Mouse (Mus musculus) cortical plate, adult 2 months (tissue): ENCODE data around the gene Nprl3. TPM values are rescaled to one million over a fixed set of nuclear protein-coding genes. Genes with fewer than 3 reads are reported as not detected.

ENCODE experiments used
- H3K27ac ChIP-seq: fragments of 200-500 bp; 2 replicates; pipeline ENCODE4 v1.5.1; 2012; ENCODE audit warnings: low read length, control low read depth, inconsistent platforms; ENCODE audit not compliant: insufficient read depth
- H3K4me1 ChIP-seq: fragments of 200-500 bp; 2 replicates; pipeline ENCODE4 v1.6.1; 2011; ENCODE audit warnings: low read length; ENCODE audit not compliant: control insufficient read depth, insufficient read depth
- H3K4me3 ChIP-seq: fragments of 200-500 bp; 2 replicates; pipeline ENCODE4 v1.5.1; 2011; ENCODE audit warnings: mild to moderate bottlenecking, low read length, control low read depth; ENCODE audit not compliant: insufficient read depth
- CTCF ChIP-seq: fragments of 200-500 bp; IDR thresholded peaks from 2 replicates; pipeline ENCODE4 v1.5.1; 2011; ENCODE audit warnings: mild to moderate bottlenecking, control low read depth, low read length; ENCODE audit not compliant: insufficient read depth; ENCODE audit errors: extremely low read depth
- POLR2A ChIP-seq: fragments of 200-500 bp; IDR thresholded peaks from 2 replicates; pipeline ENCODE4 v1.6.1; 2011; ENCODE audit warnings: mild to moderate bottlenecking, low read length, control low read depth; ENCODE audit not compliant: insufficient read depth; ENCODE audit errors: extremely low read depth
- polyA plus RNA-seq: library from polyadenylated mRNA; depleted of rRNA; stranded (reverse); fragments of >200 nt; gene quantifications from 2 replicates; pipeline ENCODE4 v1.2.3, GENCODE M21; 2012

The Nprl3 gene
- polyA plus RNA-seq, 1 experiment = 78.7 TPM

DNA sequence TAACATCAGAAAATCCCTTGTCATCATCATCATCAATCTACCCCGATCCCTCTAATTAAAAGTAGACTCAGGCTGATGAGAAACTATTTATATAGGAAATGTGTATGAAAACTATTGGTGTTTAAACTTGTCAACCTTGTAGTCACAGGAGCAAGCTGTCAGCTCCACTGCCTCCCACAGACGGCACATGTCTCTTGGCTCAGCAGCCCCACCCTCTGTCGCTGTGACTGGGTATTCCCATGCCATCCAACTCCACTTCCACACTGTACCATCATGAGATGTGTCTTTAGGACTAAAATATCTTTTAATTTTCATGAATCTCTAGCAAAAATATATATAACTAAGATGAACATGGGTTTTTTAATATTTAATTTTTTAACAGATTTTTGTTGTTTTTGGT, 19.2 kb downstream of the Nprl3 start:
- TF ChIP-seq POLR2A (no peak), CTCF (no peak)
- Histone ChIP-seq H3K4me1 (peaks cover 9% of the 10 kb centered on the region), H3K27ac (no peak overlapping the region), H3K4me3 (no peak overlapping the region)

- H3K27ac ChIP-seq = no peak overlapping the region
- TF ChIP-seq CTCF (peak; percentile 22; the same call in 1 of the 2 replicates), POLR2A (no peak)
- peaks cover 18% of the 10 kb centered on the region for H3K4me1 ChIP-seq
- no peak overlapping the region for H3K4me3 ChIP-seq
Measured at GRCm38 (mm10) chr11:32247068-32247467, 20.4 kb downstream of the Nprl3 start.

DNA sequence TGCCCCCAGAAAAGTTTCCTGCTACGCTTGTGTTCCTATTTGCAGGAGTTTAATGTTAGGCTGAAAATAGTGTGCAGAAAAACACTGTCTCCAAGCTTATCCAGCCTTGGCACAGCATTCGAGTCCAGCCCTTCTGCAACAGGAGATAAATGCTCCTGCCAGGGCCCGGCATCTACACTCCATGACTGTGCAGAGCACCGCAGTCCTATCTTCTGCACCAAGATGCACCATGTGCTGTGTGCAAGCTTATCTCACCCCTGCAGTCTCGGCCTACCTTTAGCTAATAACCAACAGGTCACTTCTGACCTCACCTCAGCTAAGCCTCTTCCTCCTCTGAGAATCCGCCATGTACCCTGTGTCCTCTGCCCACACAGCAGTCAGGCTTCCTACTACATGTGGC, 21.9 kb downstream of the Nprl3 start:
- TF ChIP-seq POLR2A = no peak
- no peak for TF ChIP-seq CTCF
- no peak overlapping the region for H3K4me3 ChIP-seq
- peaks cover 16% of the 10 kb centered on the region for H3K4me1 ChIP-seq
- H3K27ac ChIP-seq = no peak overlapping the region

DNA sequence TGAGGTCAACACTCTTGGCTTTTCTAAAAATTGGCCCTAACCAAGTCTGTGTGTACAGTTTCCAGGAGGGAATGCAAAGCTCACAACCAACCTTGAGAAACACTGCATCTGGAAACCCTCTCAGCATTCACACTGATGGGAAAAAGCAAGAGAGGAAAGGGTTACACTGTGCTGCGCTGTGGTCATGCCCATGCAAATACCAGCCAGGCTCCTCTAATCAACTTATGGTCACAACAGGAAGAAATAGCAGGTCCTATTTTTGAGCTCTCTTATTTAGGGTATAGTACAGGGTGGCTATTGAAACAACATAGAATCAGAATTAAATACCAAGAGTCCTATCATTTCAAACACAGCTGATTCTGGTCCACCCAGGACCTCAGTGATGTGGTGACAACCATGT, 22.9 kb downstream of the Nprl3 start:
- Histone ChIP-seq H3K4me1 (peaks cover 16% of the 10 kb centered on the region), H3K27ac (0 out of 2 replicates have a peak overlapping the region, but pooled peaks have one; percentile 3), H3K4me3 (no peak overlapping the region)
- TF ChIP-seq POLR2A (no peak), CTCF (no peak)

DNA sequence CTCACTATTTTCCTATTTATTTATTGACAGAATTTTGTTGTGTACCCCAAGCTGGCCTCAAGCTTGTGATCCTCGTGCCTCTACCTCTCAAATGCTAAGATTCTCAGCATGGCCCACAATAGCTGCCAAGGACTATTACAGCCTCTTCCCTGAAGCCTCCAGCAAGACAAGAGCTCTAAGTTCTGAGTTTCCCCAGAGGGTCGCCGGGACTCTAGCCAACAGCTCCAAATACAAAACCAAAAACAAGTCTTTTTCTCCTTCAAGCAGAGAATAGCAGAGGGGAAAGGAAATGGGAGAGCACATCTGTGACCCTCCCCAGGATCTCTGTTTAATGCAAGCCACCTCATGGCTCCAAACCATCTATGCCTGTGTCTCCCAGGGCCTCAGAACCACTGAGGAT, 23.4 kb downstream of the Nprl3 start:
- Histone ChIP-seq H3K4me3 (no peak overlapping the region), H3K27ac (0 out of 2 replicates have a peak overlapping the region, but pooled peaks have one; percentile 3), H3K4me1 (peaks cover 16% of the 10 kb centered on the region)
- no peak for TF ChIP-seq CTCF
- TF ChIP-seq POLR2A = no peak

DNA sequence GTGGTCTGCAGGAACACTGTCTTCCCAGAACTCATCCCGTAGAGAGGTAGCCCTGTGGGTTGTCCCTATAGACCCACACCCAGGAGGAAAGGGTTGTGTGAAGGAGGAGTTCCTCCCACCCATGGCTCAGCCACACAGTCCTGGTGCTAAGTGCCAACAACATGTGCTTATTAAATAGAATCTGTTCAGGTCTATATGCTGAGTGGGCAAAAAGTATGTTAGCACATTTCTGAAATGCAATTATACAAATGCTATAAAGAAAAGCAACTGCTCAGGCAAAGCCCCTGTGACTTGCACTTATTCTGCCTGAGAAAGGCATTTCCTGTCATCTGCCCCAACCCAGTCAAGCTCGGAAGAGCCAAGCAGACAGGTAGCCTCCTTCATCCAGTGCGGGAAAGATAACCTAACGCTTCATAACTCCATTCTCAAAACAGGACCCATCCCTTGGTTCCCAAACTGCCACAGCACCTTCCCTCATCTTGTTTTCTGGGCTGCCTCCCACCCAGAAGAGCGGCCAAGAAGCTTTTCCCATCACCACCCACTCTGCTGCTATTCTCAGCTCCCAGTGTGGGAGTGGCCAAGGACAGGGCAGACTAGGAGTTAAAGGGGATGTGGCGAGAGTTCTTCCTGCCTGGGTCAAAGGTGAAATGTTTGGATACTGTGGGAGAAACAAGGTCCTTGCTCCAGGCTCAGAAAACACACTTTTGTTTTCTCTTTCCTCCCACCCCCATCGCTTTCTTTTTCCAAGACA, 24.1 kb downstream of the Nprl3 start:
- TF ChIP-seq POLR2A (no peak), CTCF (no peak)

GRCm38 (mm10) chr11:32242209-32242608, 25.3 kb downstream of the Nprl3 start:
- TF ChIP-seq CTCF = no peak
- no peak for TF ChIP-seq POLR2A
- H3K27ac ChIP-seq = no peak overlapping the region
- peaks cover 22% of the 10 kb centered on the region for H3K4me1 ChIP-seq
- no peak overlapping the region for H3K4me3 ChIP-seq

More for the DNA sequence above, 24.1 kb downstream of the Nprl3 start:
- Histone ChIP-seq H3K27ac (no peak overlapping the region), H3K4me3 (no peak overlapping the region), H3K4me1 (peaks cover 16% of the 10 kb centered on the region)

GRCm38 (mm10) chr11:32241391-32241790, 26.1 kb downstream of the Nprl3 start:
- TF ChIP-seq POLR2A = no peak
- TF ChIP-seq CTCF = no peak
- H3K4me3 ChIP-seq = no peak overlapping the region
- peaks cover 23% of the 10 kb centered on the region for H3K4me1 ChIP-seq
- H3K27ac ChIP-seq = no peak overlapping the region

DNA sequence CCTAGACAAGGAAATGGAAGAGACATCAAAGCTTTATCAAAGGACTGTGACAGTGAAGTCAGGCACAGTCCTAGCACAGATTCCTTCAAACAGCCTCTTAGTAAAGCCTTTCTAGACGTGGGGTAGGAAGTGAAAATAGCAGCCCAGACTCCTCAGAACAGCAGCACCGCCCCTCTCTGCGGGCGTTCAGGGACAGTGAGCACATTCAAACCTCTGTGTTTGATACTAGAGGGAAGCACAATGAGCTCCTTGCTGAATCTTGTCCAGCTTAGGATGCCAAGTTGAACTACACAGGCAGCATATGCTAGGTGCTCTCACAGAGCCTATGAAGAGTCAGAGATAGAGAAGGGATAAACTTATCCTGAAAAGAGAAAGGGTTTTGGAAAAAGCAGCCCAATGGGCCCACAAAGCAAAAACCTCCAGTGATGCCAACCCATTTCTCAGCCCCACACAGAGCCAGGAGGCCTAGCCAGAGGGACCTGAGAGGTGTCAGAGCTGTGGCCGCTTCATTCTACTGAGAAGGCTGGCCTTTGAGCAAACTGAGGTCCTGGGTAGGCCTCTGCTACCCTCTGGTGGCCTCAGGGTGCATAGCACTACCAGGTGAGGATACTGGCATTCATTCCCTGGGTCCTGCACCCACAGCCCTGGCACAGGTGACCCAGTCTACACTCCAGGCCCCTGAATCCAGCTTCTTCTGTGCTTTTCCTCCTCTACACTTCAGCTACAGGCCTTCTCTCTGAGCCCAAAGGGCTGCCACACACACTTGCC, 29.2 kb downstream of the Nprl3 start:
- Histone ChIP-seq H3K27ac (no peak overlapping the region), H3K4me3 (no peak overlapping the region), H3K4me1 (peaks cover 23% of the 10 kb centered on the region)
- TF ChIP-seq CTCF (peak; percentile 93), POLR2A (no peak)
